Mouse (Mus musculus) small intestine, adult 2 months (tissue): ENCODE data around the gene Ccndbp1. TPM values are rescaled to one million over a fixed set of nuclear protein-coding genes. Genes with fewer than 3 reads are reported as not detected.
"Not testable (repeated sequence)": the region's sequence is repeated elsewhere in the genome, so short reads cannot be mapped to it uniquely, and the experiment has no call there.

Source experiments
- H3K27ac ChIP-seq: fragments of 200-500 bp; 2 replicates; pipeline ENCODE4 v1.5.1; 2012; ENCODE audit warnings: low read depth, low read length, control low read depth, inconsistent platforms; ENCODE audit not compliant: insufficient read depth
- H3K27me3 ChIP-seq: fragments of 200-500 bp; 2 replicates; pipeline ENCODE4 v1.6.1; 2012; ENCODE audit warnings: mild to moderate bottlenecking, moderate library complexity, low read length, inconsistent platforms; ENCODE audit not compliant: control insufficient read depth, insufficient read depth
- H3K36me3 ChIP-seq: fragments of 200-500 bp; 2 replicates; pipeline ENCODE4 v1.6.1; 2012; ENCODE audit warnings: mild to moderate bottlenecking, low read length, control low read depth, inconsistent platforms; ENCODE audit not compliant: control insufficient read depth, insufficient read depth
- H3K4me1 ChIP-seq: fragments of 200-500 bp; 2 replicates; pipeline ENCODE4 v1.6.1; 2012; ENCODE audit warnings: low read length, inconsistent platforms, mixed read lengths; ENCODE audit not compliant: control insufficient read depth, insufficient read depth, insufficient read length
- H3K4me3 ChIP-seq: fragments of 200-500 bp; 2 replicates; pipeline ENCODE4 v1.5.1; 2012; ENCODE audit warnings: low read depth, mild to moderate bottlenecking, control low read depth, inconsistent platforms, low read length, moderate library complexity
- CTCF ChIP-seq: fragments of 200-500 bp; IDR thresholded peaks from 2 replicates; pipeline ENCODE4 v1.5.1; 2012; ENCODE audit warnings: low read depth, mild to moderate bottlenecking, control low read depth, inconsistent platforms, low read length, moderate library complexity, mixed read lengths; ENCODE audit not compliant: insufficient replicate concordance, insufficient read length; ENCODE audit errors: extremely low read depth
- POLR2A ChIP-seq: fragments of 200-500 bp; IDR thresholded peaks from 2 replicates; pipeline ENCODE4 v1.6.1; 2012; ENCODE audit warnings: low read depth, mild to moderate bottlenecking, control low read depth, inconsistent platforms, low read length, moderate library complexity
- WGBS: fragments of 180-500 bp; shearing (Covaris S2); methylation state at CpG from one replicate; pipeline ENCODE4 v1.1.7; 2018; 5-methylcytosine and 5-hydroxymethylcytosine counted together
- polyA plus RNA-seq: library from polyadenylated mRNA; depleted of rRNA; stranded (reverse); fragments of >200 nt; gene quantifications from 2 replicates; pipeline ENCODE4 v1.2.3, GENCODE M21; 2012

Gene Ccndbp1
- polyA plus RNA-seq, 1 experiment, result 9.8 TPM

- Histone ChIP-seq H3K27me3 (no peaks in the 10 kb centered on the region), H3K4me1 (0 out of 2 replicates have a peak, but pooled peaks cover 2% of the 10 kb centered on the region), H3K27ac (peak within 1 kb of the TSS; percentile 72), H3K36me3 (no peaks in the 10 kb centered on the region), H3K4me3 (peak within 1 kb of the TSS; percentile 94)
- TF ChIP-seq CTCF (no peak), POLR2A (peak; percentile 88; the same call in 1 of the 2 replicates)
- WGBS, result under 1% methylated on average over 39 of the region's 39 CpGs
Measured at GRCm38 (mm10) chr2:120970559-120971080, 37.6 kb upstream of the Ccndbp1 start, which contains the start of gene Ubr1. Ubr1 (minus strand) TSS chr2:120970715.

- Histone ChIP-seq H3K27ac (no peak overlapping the region), H3K27me3 (no peaks in the 10 kb centered on the region), H3K4me1 (0 out of 2 replicates have a peak, but pooled peaks cover 2% of the 10 kb centered on the region), H3K4me3 (no peak overlapping the region), H3K36me3 (no peaks in the 10 kb centered on the region)
- TF ChIP-seq CTCF (no peak), POLR2A (no peak)
- WGBS, result 85% methylated on average over 4 of the region's 4 CpGs
Measured at GRCm38 (mm10) chr2:120971766-120972165, 36.4 kb upstream of the Ccndbp1 start.

- H3K4me3 ChIP-seq, H3K36me3 ChIP-seq, H3K4me1 ChIP-seq, H3K27me3 ChIP-seq, H3K27ac ChIP-seq: not testable (repeated sequence)
- WGBS, result 94% methylated on average over 8 of the region's 8 CpGs
Measured at GRCm38 (mm10) chr2:120972257-120972656, 35.9 kb upstream of the Ccndbp1 start.

GRCm38 (mm10) chr2:120972964-120973363 lies 35.2 kb upstream of the Ccndbp1 start:
- Histone ChIP-seq H3K36me3 (no peaks in the 10 kb centered on the region), H3K4me3 (no peak overlapping the region), H3K27ac (no peak overlapping the region), H3K27me3 (no peaks in the 10 kb centered on the region), H3K4me1 (peaks cover 5% of the 10 kb centered on the region; the same call in 1 of the 2 replicates)
- no peak for TF ChIP-seq CTCF
- TF ChIP-seq POLR2A, result no peak
- WGBS, result 18% methylated on average over 5 of the region's 5 CpGs

DNA sequence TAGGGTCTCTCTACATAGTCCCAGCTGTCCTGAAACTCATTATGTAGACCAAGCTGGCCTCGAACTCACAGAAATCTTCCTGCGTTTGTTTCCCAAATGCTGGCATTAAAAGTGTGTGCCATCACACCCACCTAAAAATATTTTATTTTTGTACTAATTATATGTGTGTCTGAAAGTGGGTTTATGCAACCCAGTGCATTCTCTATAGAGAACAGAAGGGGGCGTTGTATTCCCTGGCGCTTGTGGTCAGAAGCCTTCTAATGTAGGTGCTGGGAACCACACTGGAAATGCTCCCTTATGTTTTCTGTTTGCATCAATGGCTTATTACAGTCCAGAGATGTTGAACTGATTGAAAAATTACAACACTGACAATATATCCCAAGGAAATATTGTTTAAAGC lies 31.9 kb upstream of the Ccndbp1 start:
- H3K27ac ChIP-seq, result no peak overlapping the region
- WGBS, result 66% methylated on average over 4 of the region's 4 CpGs
- no peaks in the 10 kb centered on the region for H3K36me3 ChIP-seq
- H3K4me3 ChIP-seq, result no peak overlapping the region
- peaks cover 3% of the 10 kb centered on the region; the same call in 1 of the 2 replicates for H3K4me1 ChIP-seq
- H3K27me3 ChIP-seq, result no peaks in the 10 kb centered on the region
- no peak for TF ChIP-seq POLR2A
- TF ChIP-seq CTCF, result no peak

DNA sequence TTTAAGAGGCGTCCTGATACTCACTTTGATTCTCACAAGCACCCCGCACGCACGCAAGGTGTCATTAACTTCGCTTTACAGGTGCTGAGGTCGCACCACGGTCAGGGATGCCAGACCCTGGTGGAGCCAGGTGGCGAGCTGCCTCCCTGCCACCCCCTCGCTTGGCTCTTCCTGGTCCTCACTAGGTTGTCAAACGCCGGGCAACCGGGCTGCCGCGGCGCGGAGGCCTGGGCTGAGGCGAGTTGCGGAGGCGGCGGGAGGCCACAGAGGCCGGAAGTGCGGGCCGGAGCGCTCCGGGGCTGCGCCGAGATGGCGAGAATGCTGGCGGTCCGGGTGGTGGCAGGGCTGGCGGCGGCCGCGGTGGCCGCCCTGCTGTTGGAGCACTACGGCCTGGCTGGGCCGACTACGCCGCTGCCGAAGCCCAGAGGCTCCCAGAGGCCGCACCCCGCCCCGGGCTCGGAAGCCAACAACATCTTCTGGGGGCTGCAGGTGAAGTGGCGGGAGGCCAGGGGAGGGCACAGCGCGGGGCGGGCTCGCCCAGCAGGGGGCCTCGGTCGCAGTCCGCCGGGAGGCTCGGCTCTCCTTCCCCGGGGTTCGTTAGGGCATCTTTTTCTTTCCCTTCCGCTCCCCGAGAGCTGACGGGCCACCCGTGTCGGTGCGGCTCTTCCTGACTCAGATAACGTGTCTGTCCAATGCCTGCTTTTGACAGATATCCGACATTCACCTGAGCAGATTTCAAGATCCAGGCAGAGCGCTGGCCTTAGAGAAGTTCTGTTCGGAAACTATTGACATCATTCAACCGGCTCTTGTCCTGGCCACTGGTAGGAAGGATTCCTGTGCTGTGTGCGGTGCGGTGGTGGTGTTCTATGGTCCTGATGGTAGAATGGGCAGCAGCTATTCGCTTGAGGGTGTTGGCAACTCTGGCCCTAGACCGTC lies 30.9 kb upstream of the Ccndbp1 start, which contains the start of gene Tmem62:
TSS of gene Tmem62 (plus strand) at position 28 of the 936 bp plus-strand sequence.
- WGBS, result 1% methylated on average over 60 of the region's 71 CpGs
- H3K27me3 ChIP-seq, result no peaks in the 10 kb centered on the region

More for the DNA sequence above, 30.9 kb upstream of the Ccndbp1 start, which contains the start of gene Tmem62:
- no peaks in the 10 kb centered on the region for H3K36me3 ChIP-seq
- TF ChIP-seq POLR2A (peak; percentile 36), CTCF (peak; percentile 50)
- peak within 1 kb of the TSS; percentile 79 for H3K4me3 ChIP-seq
- peak within 1 kb of the TSS; percentile 65 for H3K27ac ChIP-seq
- H3K4me1 ChIP-seq, result peaks cover 3% of the 10 kb centered on the region; the same call in 1 of the 2 replicates
